Mouse (Mus musculus): ENCODE results near the gene Olfr812. TPM values are rescaled to one million over a fixed set of nuclear protein-coding genes. Genes with fewer than 3 reads are reported as not detected.

Gene Olfr812
- not detected for polyA plus RNA-seq (2014; fragmentation: Illumina TruSeq; extraction: RNeasy Lipid Tissue Mini Kit (QIAGEN cat#74804); ENCODE audit: low read depth, low replicate concordance)

DNA sequence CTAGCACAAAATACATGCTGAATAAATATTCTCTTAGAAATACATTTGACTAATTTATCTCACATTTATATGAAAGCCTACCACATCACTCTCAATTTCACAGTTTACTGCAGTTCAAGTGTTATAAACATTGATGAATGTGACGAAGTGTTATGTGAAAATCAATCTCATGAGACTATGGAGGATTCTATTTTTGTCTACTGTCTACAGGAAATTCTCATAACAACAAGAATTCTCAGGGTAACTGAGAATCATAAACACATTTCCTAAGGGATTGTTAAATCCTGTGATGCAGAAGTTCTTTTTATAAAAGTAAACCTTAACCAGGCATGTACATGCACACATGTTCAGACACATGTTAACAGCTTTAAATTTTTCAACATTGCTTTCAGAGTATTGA lies at the start of gene Olfr812:
TSS of gene Olfr812 (minus strand) at position 101 of the 400 bp plus-strand sequence.

DNA sequence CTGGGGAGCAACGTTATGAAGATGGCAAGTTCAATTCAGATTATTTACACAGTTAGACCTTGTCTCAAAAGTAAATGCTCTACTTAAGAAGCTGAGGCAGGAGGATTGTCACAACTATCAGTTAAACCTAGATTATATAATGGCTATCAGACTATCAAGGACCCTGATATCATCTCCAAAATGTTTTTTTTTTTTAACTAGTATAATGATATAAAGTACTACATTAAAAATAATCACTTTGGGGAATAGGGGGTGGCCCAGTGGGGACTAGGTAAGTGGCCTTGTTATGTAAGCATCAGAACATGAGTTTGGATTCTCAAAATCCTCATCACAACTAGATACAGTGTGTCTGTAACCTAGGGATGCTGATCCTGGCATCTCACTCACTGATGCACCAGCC lies 33.9 kb upstream of the Olfr812 start, which contains the start of gene Olfr814:
TSS of gene Olfr814 (minus strand) at position 101 of the 400 bp plus-strand sequence.

DNA sequence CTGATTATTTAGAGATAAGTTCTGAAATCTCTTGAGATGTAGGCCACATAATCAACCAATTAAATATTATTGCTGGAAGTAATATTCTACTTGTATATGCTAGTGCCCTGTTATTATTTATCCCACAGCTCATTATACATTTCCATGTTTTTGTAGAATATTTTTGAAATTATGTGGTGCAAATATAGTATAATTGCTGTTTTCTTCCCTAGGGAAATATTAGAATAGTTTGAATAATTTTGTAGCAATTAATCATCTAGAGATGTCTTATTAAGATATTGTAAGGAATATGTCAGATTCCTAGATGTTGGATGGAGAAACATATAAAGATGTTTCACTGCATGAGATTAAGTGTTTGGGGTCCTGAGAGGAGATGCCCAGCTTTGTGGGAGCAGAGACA lies 9.2 kb upstream of the Olfr812 start, which contains the start of gene Olfr813:
TSS of gene Olfr813 (plus strand) at position 301 of the 400 bp plus-strand sequence.

DNA sequence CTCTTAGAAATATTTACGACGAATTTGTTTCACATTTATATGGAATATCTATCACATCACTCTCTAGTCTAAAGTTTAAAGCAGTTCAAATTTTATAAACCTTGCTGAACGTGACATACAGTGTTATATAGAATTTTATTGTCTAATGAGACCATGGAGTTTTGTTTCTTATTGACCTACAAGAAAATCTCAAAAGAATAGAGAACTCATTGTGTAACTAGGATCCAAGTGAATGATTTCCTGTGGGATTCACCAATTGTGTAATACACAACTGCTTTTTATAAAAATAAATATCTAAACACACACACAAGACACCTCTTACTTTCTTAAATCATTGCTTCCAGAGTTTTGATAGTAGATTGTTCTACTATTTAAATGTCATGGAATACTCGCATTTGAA lies 41.6 kb downstream of the Olfr812 start, which contains the start of gene Olfr811:
TSS of gene Olfr811 (minus strand) at position 101 of the 400 bp plus-strand sequence.

DNA sequence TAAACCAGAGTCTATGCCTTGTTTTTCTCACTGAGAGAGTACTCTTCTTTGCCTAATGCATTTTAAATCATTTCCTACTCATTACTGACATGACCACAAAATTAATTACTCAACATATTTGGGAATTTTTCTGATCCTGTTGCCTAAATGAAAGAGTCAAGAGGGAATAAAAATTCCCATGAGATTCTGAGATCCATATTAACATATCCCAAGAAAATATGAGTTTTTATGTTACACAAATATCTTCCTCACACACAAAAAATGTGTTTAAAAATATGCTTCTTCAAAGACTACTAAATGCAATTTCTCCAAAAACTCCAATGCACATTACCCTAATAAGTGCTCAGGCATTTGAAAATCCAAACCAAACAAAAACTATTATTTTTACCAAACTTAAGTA lies 51.1 kb downstream of the Olfr812 start, which contains the start of gene Olfr810:
TSS of gene Olfr810 (minus strand) at position 101 of the 400 bp plus-strand sequence.

Other genes starting within 250 kb of the Olfr812 start
- not detected for gene Olfr796, start 233.5 kb downstream of the Olfr812 start, polyA plus RNA-seq (2014; fragmentation: Illumina TruSeq; extraction: RNeasy Lipid Tissue Mini Kit (QIAGEN cat#74804); ENCODE audit: low read depth, low replicate concordance)
- gene Olfr798, start 218.2 kb downstream of the Olfr812 start, polyA plus RNA-seq (2014; fragmentation: Illumina TruSeq; extraction: RNeasy Lipid Tissue Mini Kit (QIAGEN cat#74804); ENCODE audit: low read depth, low replicate concordance), result not detected
- not detected for gene Olfr799, start 208.6 kb downstream of the Olfr812 start, polyA plus RNA-seq (2014; fragmentation: Illumina TruSeq; extraction: RNeasy Lipid Tissue Mini Kit (QIAGEN cat#74804); ENCODE audit: low read depth, low replicate concordance)
- not detected for gene Olfr800, start 188.4 kb downstream of the Olfr812 start, polyA plus RNA-seq (2014; fragmentation: Illumina TruSeq; extraction: RNeasy Lipid Tissue Mini Kit (QIAGEN cat#74804); ENCODE audit: low read depth, low replicate concordance)
- gene Olfr801, start 172.2 kb downstream of the Olfr812 start, polyA plus RNA-seq (2014; fragmentation: Illumina TruSeq; extraction: RNeasy Lipid Tissue Mini Kit (QIAGEN cat#74804); ENCODE audit: low read depth, low replicate concordance), result not detected
- not detected for gene Olfr802, start 157.9 kb downstream of the Olfr812 start, polyA plus RNA-seq (2014; fragmentation: Illumina TruSeq; extraction: RNeasy Lipid Tissue Mini Kit (QIAGEN cat#74804); ENCODE audit: low read depth, low replicate concordance)
- gene Olfr803, start 151.8 kb downstream of the Olfr812 start, polyA plus RNA-seq (2014; fragmentation: Illumina TruSeq; extraction: RNeasy Lipid Tissue Mini Kit (QIAGEN cat#74804); ENCODE audit: low read depth, low replicate concordance), result not detected
- gene Olfr804, start 142.9 kb downstream of the Olfr812 start, polyA plus RNA-seq (2014; fragmentation: Illumina TruSeq; extraction: RNeasy Lipid Tissue Mini Kit (QIAGEN cat#74804); ENCODE audit: low read depth, low replicate concordance), result not detected
- not detected for gene Olfr805, start 116.7 kb downstream of the Olfr812 start, polyA plus RNA-seq (2014; fragmentation: Illumina TruSeq; extraction: RNeasy Lipid Tissue Mini Kit (QIAGEN cat#74804); ENCODE audit: low read depth, low replicate concordance)
- gene Olfr806, start 104.2 kb downstream of the Olfr812 start, polyA plus RNA-seq (2014; fragmentation: Illumina TruSeq; extraction: RNeasy Lipid Tissue Mini Kit (QIAGEN cat#74804); ENCODE audit: low read depth, low replicate concordance), result not detected
- gene Olfr807, start 88.3 kb downstream of the Olfr812 start, polyA plus RNA-seq (2014; fragmentation: Illumina TruSeq; extraction: RNeasy Lipid Tissue Mini Kit (QIAGEN cat#74804); ENCODE audit: low read depth, low replicate concordance), result not detected
- not detected for gene Olfr808, start 80.6 kb downstream of the Olfr812 start, polyA plus RNA-seq (2014; fragmentation: Illumina TruSeq; extraction: RNeasy Lipid Tissue Mini Kit (QIAGEN cat#74804); ENCODE audit: low read depth, low replicate concordance)
- not detected for gene Olfr809, start 71.5 kb downstream of the Olfr812 start, polyA plus RNA-seq (2014; fragmentation: Illumina TruSeq; extraction: RNeasy Lipid Tissue Mini Kit (QIAGEN cat#74804); ENCODE audit: low read depth, low replicate concordance)
- not detected for gene Olfr810, start 51.2 kb downstream of the Olfr812 start, polyA plus RNA-seq (2014; fragmentation: Illumina TruSeq; extraction: RNeasy Lipid Tissue Mini Kit (QIAGEN cat#74804); ENCODE audit: low read depth, low replicate concordance)
- gene Olfr811, start 41.7 kb downstream of the Olfr812 start, polyA plus RNA-seq (2014; fragmentation: Illumina TruSeq; extraction: RNeasy Lipid Tissue Mini Kit (QIAGEN cat#74804); ENCODE audit: low read depth, low replicate concordance), result not detected
- gene Olfr813, start 9.3 kb upstream of the Olfr812 start, polyA plus RNA-seq (2014; fragmentation: Illumina TruSeq; extraction: RNeasy Lipid Tissue Mini Kit (QIAGEN cat#74804); ENCODE audit: low read depth, low replicate concordance), result not detected
- not detected for gene Olfr814, start 33.8 kb upstream of the Olfr812 start, polyA plus RNA-seq (2014; fragmentation: Illumina TruSeq; extraction: RNeasy Lipid Tissue Mini Kit (QIAGEN cat#74804); ENCODE audit: low read depth, low replicate concordance)
- gene Olfr815, start 59.8 kb upstream of the Olfr812 start, polyA plus RNA-seq (2014; fragmentation: Illumina TruSeq; extraction: RNeasy Lipid Tissue Mini Kit (QIAGEN cat#74804); ENCODE audit: low read depth, low replicate concordance), result not detected
- not detected for gene Olfr816, start 69.5 kb upstream of the Olfr812 start, polyA plus RNA-seq (2014; fragmentation: Illumina TruSeq; extraction: RNeasy Lipid Tissue Mini Kit (QIAGEN cat#74804); ENCODE audit: low read depth, low replicate concordance)
- gene Olfr818, start 103.0 kb upstream of the Olfr812 start, polyA plus RNA-seq (2014; fragmentation: Illumina TruSeq; extraction: RNeasy Lipid Tissue Mini Kit (QIAGEN cat#74804); ENCODE audit: low read depth, low replicate concordance), result not detected
- not detected for gene Olfr819, start 121.2 kb upstream of the Olfr812 start, polyA plus RNA-seq (2014; fragmentation: Illumina TruSeq; extraction: RNeasy Lipid Tissue Mini Kit (QIAGEN cat#74804); ENCODE audit: low read depth, low replicate concordance)
- not detected for gene Olfr247, start 130.0 kb upstream of the Olfr812 start, polyA plus RNA-seq (2014; fragmentation: Illumina TruSeq; extraction: RNeasy Lipid Tissue Mini Kit (QIAGEN cat#74804); ENCODE audit: low read depth, low replicate concordance)
- gene Gm10310, start 139.0 kb upstream of the Olfr812 start, polyA plus RNA-seq (2014; fragmentation: Illumina TruSeq; extraction: RNeasy Lipid Tissue Mini Kit (QIAGEN cat#74804); ENCODE audit: low read depth, low replicate concordance), result not detected
- gene Olfr820, start 166.5 kb upstream of the Olfr812 start, polyA plus RNA-seq (2014; fragmentation: Illumina TruSeq; extraction: RNeasy Lipid Tissue Mini Kit (QIAGEN cat#74804); ENCODE audit: low read depth, low replicate concordance), result not detected
- gene Olfr821, start 184.3 kb upstream of the Olfr812 start, polyA plus RNA-seq (2014; fragmentation: Illumina TruSeq; extraction: RNeasy Lipid Tissue Mini Kit (QIAGEN cat#74804); ENCODE audit: low read depth, low replicate concordance), result not detected
- gene Olfr822, start 225.1 kb upstream of the Olfr812 start, polyA plus RNA-seq (2014; fragmentation: Illumina TruSeq; extraction: RNeasy Lipid Tissue Mini Kit (QIAGEN cat#74804); ENCODE audit: low read depth, low replicate concordance), result not detected

Measured in adrenal gland, adult 10 weeks (tissue).